7 mouse cellular contexts compared by ENCODE assay signal in genomic region chr15:98632921-98633320, GRCm38 (mm10). TPM values are rescaled to one million over a fixed set of nuclear protein-coding genes. Genes with fewer than 3 reads are reported as not detected.
DNase-seq lines count a peak whose midpoint lies in the region; ATAC-seq lines count a peak whose summit lies in the region.

No protein-coding gene starts in this region.

- H3K4me1 ChIP-seq in megakaryocyte, embryonic 14.5 days: peaks cover 78% of the 10 kb centered on the region
- H3K4me1 ChIP-seq in forebrain, embryonic 13.5 days: peaks cover 77% of the 10 kb centered on the region
- peaks cover 47% of the 10 kb centered on the region for H3K4me1 ChIP-seq in midbrain, embryonic 11.5 days (ENCODE audit: control insufficient read depth, insufficient read depth, low read length)

- H3K27me3 ChIP-seq in megakaryocyte, embryonic 14.5 days (replicated peaks): peaks cover 99% of the 10 kb centered on the region
- H3K27me3 ChIP-seq in forebrain, embryonic 13.5 days: peaks cover 50% of the 10 kb centered on the region
- peaks cover 29% of the 10 kb centered on the region for H3K27me3 ChIP-seq in midbrain, embryonic 11.5 days (ENCODE audit: control insufficient read depth, insufficient read depth, low read length)

- peak overlapping the region; percentile 2; the same call in 1 of the 2 replicates for H3K27ac ChIP-seq in forebrain, embryonic 13.5 days
- no peak overlapping the region for H3K27ac ChIP-seq in midbrain, embryonic 11.5 days (ENCODE audit: low read depth, low read length)

- peak overlapping the region; percentile 38 for H3K4me3 ChIP-seq in megakaryocyte, embryonic 14.5 days (replicated peaks)
- peak overlapping the region; percentile 72 for H3K4me3 ChIP-seq in forebrain, embryonic 13.5 days
- H3K4me3 ChIP-seq in midbrain, embryonic 11.5 days (ENCODE audit: low read depth, low read length): peak overlapping the region; percentile 74

- peaks cover 5% of the 10 kb centered on the region; the same call in 1 of the 2 replicates for H3K9me3 ChIP-seq in megakaryocyte, embryonic 14.5 days
- H3K9me3 ChIP-seq in forebrain, embryonic 13.5 days (replicated peaks): no peaks in the 10 kb centered on the region
- H3K9me3 ChIP-seq in midbrain, embryonic 11.5 days (ENCODE audit: control insufficient read depth, low read length): no peaks in the 10 kb centered on the region

- peak overlapping the region; percentile 92 for H3K9ac ChIP-seq in forebrain, embryonic 13.5 days
- peak overlapping the region; percentile 64 for H3K9ac ChIP-seq in midbrain, embryonic 11.5 days (ENCODE audit: low read length)

- H3K4me2 ChIP-seq in forebrain, embryonic 13.5 days: peak overlapping the region; percentile 88
- peak overlapping the region; percentile 96 for H3K4me2 ChIP-seq in midbrain, embryonic 11.5 days

- 1% methylated on average over 4 of the region's 4 CpGs for WGBS in forebrain, embryonic 13.5 days
- WGBS in midbrain, embryonic 11.5 days: 1% methylated on average over 4 of the region's 4 CpGs

- peak; percentile 91 for DNase-seq in midbrain, embryonic 11.5 days (ENCODE audit: low spot score, missing footprints)
- DNase-seq in adrenal gland, postnatal 4 days (ENCODE audit: low spot score in 2 of 2): no peak
- DNase-seq in layer of hippocampus, postnatal 14 days (ENCODE audit: low spot score in 2 of 2): no peak
- DNase-seq in layer of hippocampus, adult 8-10 months (ENCODE audit: low spot score in 2 of 2): no peak

- no peak for ATAC-seq in megakaryocyte, adult 5-6 weeks (ENCODE audit: poor library complexity, severe bottlenecking)
- ATAC-seq in forebrain, embryonic 13.5 days: no peak
- ATAC-seq in midbrain, embryonic 11.5 days (ENCODE audit: low FRiP score): no peak

- H3K36me3 ChIP-seq in megakaryocyte, embryonic 14.5 days (replicated peaks; ENCODE audit: low read length): no peaks in the 10 kb centered on the region
- H3K36me3 ChIP-seq in forebrain, embryonic 13.5 days (ENCODE audit: poor library complexity, severe bottlenecking): no peaks in the 10 kb centered on the region; the same call in 1 of the 2 replicates
- no peaks in the 10 kb centered on the region for H3K36me3 ChIP-seq in midbrain, embryonic 11.5 days (ENCODE audit: control insufficient read depth, insufficient read depth, low read length)

RNA-seq across cellular contexts. Expression of gene Cacnb3, which starts 2.3 kb away (rescaled TPM):
- 0.46 TPM in 1 of 2 replicates, not detected in the other for polyA plus RNA-seq in megakaryocyte, embryonic 14.5 days (2012; ENCODE audit: insufficient read depth, low replicate concordance)
- 0.04 TPM in 1 of 2 replicates, not detected in the other for total RNA-seq in megakaryocyte, adult 5-6 weeks (2015)
- total RNA-seq in megakaryocyte, adult 5-6 weeks (2017): 0.11 TPM in 1 of 2 replicates, not detected in the other
- polyA plus RNA-seq in forebrain, embryonic 13.5 days (2015; fragmentation: Nextera tagmentation; extraction: Ambion mirVana): 82.1 and 94.8 TPM in 2 replicates
- polyA plus RNA-seq in midbrain, embryonic 11.5 days (2014; fragmentation: Nextera tagmentation; extraction: Ambion mirVana): 35.5 and 39.5 TPM in 2 replicates
- total RNA-seq in adrenal gland, postnatal 4 days (2021): 10 to 100 TPM; 28.6 to 34.5 TPM
- 100 to 1,000 TPM; 159 to 168 TPM for total RNA-seq in layer of hippocampus, postnatal 14 days (2021)
- total RNA-seq in layer of hippocampus, adult 8-10 months (2022): 100 to 1,000 TPM; 163 to 193 (median 176) TPM

RNA-seq across cellular contexts. Expression of gene Adcy6, which starts 23.0 kb away (rescaled TPM):
- 2.1 and 9.3 TPM in 2 replicates for polyA plus RNA-seq in megakaryocyte, embryonic 14.5 days (2012; ENCODE audit: insufficient read depth, low replicate concordance)
- 0.31 and 0.71 TPM in 2 replicates for total RNA-seq in megakaryocyte, adult 5-6 weeks (2015)
- 0.99 and 1.1 TPM in 2 replicates for total RNA-seq in megakaryocyte, adult 5-6 weeks (2017)
- polyA plus RNA-seq in forebrain, embryonic 13.5 days (2015; fragmentation: Nextera tagmentation; extraction: Ambion mirVana): 8.9 and 10.3 TPM in 2 replicates
- 9.3 and 10.6 TPM in 2 replicates for polyA plus RNA-seq in midbrain, embryonic 11.5 days (2014; fragmentation: Nextera tagmentation; extraction: Ambion mirVana)
- 10 to 100 TPM; 78.0 to 83.3 TPM for total RNA-seq in adrenal gland, postnatal 4 days (2021)
- 10 to 100 TPM; 45.1 to 45.3 TPM for total RNA-seq in layer of hippocampus, postnatal 14 days (2021)
- total RNA-seq in layer of hippocampus, adult 8-10 months (2022): 10 to 100 TPM; 47.3 to 58.6 (median 52.2) TPM

RNA-seq across cellular contexts. Expression of gene Ddx23, which starts 29.8 kb away (rescaled TPM):
- 49.7 and 71.3 TPM in 2 replicates for polyA plus RNA-seq in megakaryocyte, embryonic 14.5 days (2012; ENCODE audit: insufficient read depth, low replicate concordance)
- 20.2 and 23.4 TPM in 2 replicates for total RNA-seq in megakaryocyte, adult 5-6 weeks (2015)
- 84.3 and 106 TPM in 2 replicates for total RNA-seq in megakaryocyte, adult 5-6 weeks (2017)
- polyA plus RNA-seq in forebrain, embryonic 13.5 days (2015; fragmentation: Nextera tagmentation; extraction: Ambion mirVana): 32.5 and 33.3 TPM in 2 replicates
- polyA plus RNA-seq in midbrain, embryonic 11.5 days (2014; fragmentation: Nextera tagmentation; extraction: Ambion mirVana): 24.8 and 24.9 TPM in 2 replicates
- total RNA-seq in adrenal gland, postnatal 4 days (2021): 10 to 100 TPM; 76.4 to 85.9 TPM
- total RNA-seq in layer of hippocampus, postnatal 14 days (2021): 10 to 100 TPM; 60.3 to 70.2 TPM
- total RNA-seq in layer of hippocampus, adult 8-10 months (2022): 10 to 100 TPM; 76.3 to 89.4 (median 85.9) TPM

RNA-seq across cellular contexts. Expression of gene Rnd1, which starts 44.3 kb away (rescaled TPM):
- polyA plus RNA-seq in megakaryocyte, embryonic 14.5 days (2012; ENCODE audit: insufficient read depth, low replicate concordance): 1.2 TPM in 1 of 2 replicates, not detected in the other
- total RNA-seq in megakaryocyte, adult 5-6 weeks (2015): 0.73 and 1.6 TPM in 2 replicates
- total RNA-seq in megakaryocyte, adult 5-6 weeks (2017): 2.9 and 4.3 TPM in 2 replicates
- polyA plus RNA-seq in forebrain, embryonic 13.5 days (2015; fragmentation: Nextera tagmentation; extraction: Ambion mirVana): 6.3 and 7.0 TPM in 2 replicates
- polyA plus RNA-seq in midbrain, embryonic 11.5 days (2014; fragmentation: Nextera tagmentation; extraction: Ambion mirVana): 6.1 and 6.3 TPM in 2 replicates
- total RNA-seq in adrenal gland, postnatal 4 days (2021): 1 to 10 TPM; 1.1 to 1.9 TPM
- 10 to 100 TPM; 18.8 to 21.5 TPM for total RNA-seq in layer of hippocampus, postnatal 14 days (2021)
- 1 to 10 TPM; 6.3 to 8.7 (median 7.3) TPM for total RNA-seq in layer of hippocampus, adult 8-10 months (2022)

Comparison
In these comparisons a context has a peak if more than half of its experiments do, and no peak if none do; other contexts are left out.
1. RNA of gene Cacnb3, which starts 2.3 kb away (total RNA-seq): 163 to 193 TPM in layer of hippocampus, adult 8-10 months, 159 to 168 TPM in layer of hippocampus, postnatal 14 days and 28.6 to 34.5 TPM in adrenal gland, postnatal 4 days; 0.04 to 0.11 TPM in megakaryocyte, adult 5-6 weeks; every median in the first group is over 10 times any median in the second.
2. RNA of gene Adcy6, which starts 23.0 kb away (total RNA-seq): 78.0 to 83.3 TPM in adrenal gland, postnatal 4 days, 47.3 to 58.6 TPM in layer of hippocampus, adult 8-10 months and 45.1 to 45.3 TPM in layer of hippocampus, postnatal 14 days; 0.31 to 1.1 TPM in megakaryocyte, adult 5-6 weeks; every median in the first group is over 10 times any median in the second.
3. Peak in every context shown above with its lines, with median percentiles within 50 percentile points of each other: H3K4me3 ChIP-seq.